Mouse (Mus musculus) adrenal gland, adult 2 months (tissue): ENCODE results near the gene Meaf6. TPM values are rescaled to one million over a fixed set of nuclear protein-coding genes. Genes with fewer than 3 reads are reported as not detected.
A peak's percentile ranks its signal among the peaks of the same experiment; 100 is the strongest.

Experiments
- DNase-seq: peaks from one replicate; pipeline ENCODE4 v3.0.0; 2021
- long read RNA-seq: library from polyadenylated mRNA; stranded (forward); transcript quantifications from one replicate; pipeline ENCODE4 v2.0.0, GENCODE M21; 2021
- polyA plus RNA-seq: library from polyadenylated mRNA; depleted of rRNA; stranded (reverse); fragments of >200 nt; gene quantifications from 2 replicates; pipeline ENCODE4 v1.2.3, GENCODE M21; 2012; rRNA removed
- total RNA-seq, 2 experiments: library from RNA; stranded (reverse); gene quantifications; 2 replicates each; pipeline ENCODE4 v1.2.3; 2021

Gene Meaf6
- total RNA-seq (10 to 100 TPM; 29.9 to 30.6 TPM), polyA plus RNA-seq (4.3 and 6.4 TPM in 2 replicates)
- long read RNA-seq, full-length matches to known transcripts, result 15 of 20 reads
- long read RNA-seq, partial matches to known transcripts, result 0 of 20 reads
- long read RNA-seq, other reads (novel, unspliced or antisense), result 5 of 20 reads

DNA sequence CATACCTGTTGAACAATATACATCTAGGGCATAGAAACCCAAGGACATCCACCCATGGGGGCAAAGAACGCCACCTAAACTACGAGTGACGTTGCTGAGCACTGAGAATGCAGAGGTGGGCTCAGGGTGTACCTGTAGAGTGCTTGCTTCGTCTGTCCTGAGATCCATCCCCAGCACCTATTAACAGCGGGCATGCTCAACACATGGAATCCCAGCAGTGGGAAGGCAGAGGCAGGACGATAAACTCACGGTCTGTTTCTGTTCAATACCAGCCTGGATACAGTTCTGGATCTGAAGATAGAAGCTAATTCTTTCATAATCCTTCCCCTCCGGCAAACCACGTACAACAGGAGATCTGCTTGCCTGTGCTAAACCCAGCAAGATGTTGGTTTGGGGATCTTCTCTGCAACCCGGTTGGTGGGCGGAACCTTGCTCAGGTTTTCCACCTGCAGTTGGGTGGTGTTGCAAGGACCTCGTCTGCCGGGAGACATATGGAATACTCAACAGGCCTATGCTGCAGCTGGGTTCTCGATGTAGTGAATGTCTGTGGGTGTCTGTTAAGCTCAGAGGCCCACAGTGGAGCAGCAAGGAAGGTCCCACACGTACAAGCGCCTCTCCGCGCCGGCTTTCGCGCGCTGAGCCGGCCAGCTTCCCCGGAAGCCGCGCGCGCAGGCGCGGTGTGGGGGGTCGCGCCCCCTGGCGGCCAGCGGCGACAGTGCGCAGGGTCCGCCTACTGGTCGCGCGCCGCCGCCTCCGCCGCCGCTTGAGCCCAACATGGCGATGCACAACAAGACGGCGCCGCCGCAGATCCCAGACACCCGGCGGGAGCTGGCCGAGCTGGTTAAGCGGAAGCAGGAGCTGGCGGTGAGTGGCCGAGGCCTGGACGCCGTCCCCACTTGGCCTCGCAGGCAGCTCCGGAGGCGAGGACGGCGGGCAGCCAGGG, at the start of gene Meaf6:
TSS of gene Meaf6 (plus strand) at position 732 of the 943 bp plus-strand sequence.
- DNase-seq, result peak; percentile 96

- DNase-seq, result no peak
Measured at GRCm38 (mm10) chr4:125044454-125044853, 40.5 kb upstream of the Meaf6 start.

DNA sequence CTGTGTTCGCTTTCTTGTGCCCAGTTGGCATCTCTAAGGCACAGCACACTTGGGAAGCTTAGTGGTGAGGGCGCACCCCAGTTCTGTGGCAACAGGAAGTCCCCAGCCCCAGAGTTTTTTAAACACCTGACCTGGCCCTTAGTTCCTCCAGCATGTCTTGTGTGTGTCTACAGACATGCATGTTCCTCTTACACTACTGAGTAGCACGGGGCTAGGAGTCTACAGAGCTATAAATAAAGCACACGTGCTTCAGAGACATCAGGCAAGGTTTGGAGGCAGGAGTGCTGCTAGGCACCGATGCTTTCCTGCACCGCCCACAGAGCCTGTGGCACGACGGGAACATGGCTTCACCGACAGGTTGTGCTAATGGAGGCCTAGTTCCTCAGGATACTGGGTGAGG, 29.5 kb upstream of the Meaf6 start:
- DNase-seq, result no peak

DNA sequence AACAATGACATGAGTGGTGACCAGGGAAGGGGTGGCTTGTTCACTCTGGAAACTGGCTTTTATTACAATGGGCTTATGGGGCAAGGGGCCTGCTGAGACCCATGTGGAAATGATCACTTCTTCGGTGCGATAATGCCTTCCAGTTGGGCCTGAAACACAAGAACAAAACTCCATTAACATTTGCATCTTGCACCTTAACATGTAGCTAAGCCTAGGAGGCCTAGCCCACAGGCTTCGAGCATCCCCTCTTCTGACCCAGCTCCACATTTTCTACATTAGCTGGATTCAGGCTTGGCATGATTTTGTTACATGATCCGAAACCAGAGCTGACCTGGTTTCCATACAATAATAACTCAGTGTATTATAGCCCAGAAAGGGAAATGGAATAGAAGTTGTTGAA, 28.5 kb upstream of the Meaf6 start:
- no peak for DNase-seq

- no peak for DNase-seq
Measured at GRCm38 (mm10) chr4:125057273-125057672, 27.7 kb upstream of the Meaf6 start.

DNA sequence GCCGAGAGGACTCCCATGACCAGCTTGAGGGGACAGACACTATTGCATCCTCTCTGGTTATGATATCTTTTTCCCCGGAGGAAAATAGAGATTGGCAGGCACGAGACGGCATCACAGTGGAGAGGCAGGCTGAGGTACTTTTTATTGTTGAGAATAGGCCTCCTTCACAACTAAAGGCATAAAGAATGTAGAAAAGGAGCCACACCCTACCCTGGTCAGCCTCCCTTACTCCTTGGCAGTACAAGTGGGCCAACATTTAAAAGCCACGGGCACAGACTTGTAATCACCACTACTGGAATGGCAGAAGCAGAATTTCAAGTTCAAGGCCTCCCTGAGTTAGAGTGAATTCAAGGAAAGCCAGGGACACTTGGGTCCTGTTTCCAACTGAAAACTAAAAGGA, 26.9 kb upstream of the Meaf6 start:
- DNase-seq, result no peak

- DNase-seq, result peak; percentile 66
Measured at GRCm38 (mm10) chr4:125059025-125059424, 25.9 kb upstream of the Meaf6 start.

DNA sequence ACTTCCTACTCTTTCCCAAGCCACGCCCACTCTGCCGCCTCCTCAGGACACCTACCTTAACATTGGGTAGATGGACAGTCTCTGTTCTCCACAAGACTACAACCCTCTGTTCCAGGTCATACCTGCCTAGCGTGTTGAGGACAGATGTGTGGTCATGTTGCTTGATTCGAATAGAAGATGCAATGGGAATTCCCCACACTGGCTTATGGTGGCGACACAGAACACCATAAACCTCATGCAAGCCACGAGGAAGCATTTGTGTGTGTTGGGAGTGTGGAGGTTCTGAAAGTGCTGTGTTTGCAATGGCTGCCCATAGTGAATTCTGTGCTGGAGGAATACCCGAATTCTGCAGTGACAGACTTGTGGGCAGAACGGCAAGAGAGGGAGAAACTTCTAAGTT, 21.1 kb upstream of the Meaf6 start:
- DNase-seq, result no peak

GRCm38 (mm10) chr4:125065517-125066307, 19.2 kb upstream of the Meaf6 start, which contains the start of gene Dnali1:
Gene Dnali1 (minus strand): TSS chr4:125065703.
- DNase-seq, result peak; percentile 77

DNA sequence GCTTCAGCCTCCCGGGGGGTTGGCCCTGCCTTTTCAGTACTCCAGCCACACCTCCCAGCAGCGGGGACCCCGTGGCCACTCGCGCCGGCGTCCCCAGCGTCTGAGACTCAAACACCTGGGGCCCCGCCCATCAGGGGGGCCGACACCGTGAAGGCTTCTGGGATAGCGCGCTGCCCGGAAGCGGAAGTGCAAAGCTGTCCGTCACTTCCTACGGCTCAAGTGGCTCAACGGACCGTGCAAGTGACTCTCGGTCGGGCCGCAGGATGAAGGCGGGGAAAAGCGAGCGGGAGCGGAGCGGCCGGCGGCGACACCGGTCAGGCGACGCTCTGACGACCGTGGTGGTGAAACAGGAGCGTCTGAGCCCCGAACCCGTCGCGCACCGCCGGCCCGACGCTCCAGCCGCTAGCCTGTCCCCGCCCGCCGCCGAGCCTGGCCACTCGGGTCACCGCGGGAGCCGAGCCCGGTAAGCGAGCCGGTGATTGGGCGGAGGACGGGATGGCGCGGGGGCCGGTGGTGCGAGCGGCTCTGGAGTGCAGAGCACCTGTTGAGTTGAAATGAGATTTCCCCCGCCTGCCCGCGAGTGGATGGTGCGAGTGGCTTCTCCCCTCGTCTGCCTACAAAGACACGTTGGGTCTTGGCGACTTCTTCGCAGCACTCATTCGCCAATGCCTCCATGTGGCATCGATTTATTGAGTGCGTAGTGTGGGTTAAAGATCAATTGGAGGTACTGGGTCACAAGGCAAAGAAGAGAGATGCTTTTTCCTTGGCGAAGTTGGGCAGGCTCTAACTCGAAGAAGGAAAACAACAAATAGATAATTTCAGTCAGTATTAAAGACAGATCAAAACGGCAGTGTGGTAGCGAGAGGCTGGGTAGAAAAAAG, 18.2 kb upstream of the Meaf6 start, which contains the start of gene Snip1:
TSS of gene Snip1 (plus strand) at position 183 of the 881 bp plus-strand sequence.
- peak; percentile 96 for DNase-seq

DNA sequence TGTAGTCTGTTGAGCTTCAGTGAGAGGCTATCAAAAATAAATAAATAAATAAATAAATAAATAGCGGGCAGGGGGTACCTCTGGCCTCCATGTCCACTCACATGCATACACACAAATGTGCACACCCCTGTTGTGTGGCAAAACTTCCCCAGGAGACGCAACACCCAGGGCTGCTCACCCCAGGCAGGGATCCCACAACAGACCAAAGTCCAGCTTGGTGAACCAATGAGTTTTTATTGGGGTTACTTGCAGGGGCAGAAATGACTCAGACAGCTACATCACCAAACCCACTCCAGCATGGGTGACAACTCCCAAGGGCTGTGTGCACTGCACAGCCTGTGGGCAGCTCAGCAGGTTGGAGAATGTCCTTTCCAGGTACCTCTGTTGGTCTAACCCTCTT, 7.2 kb upstream of the Meaf6 start:
- no peak for DNase-seq

DNA sequence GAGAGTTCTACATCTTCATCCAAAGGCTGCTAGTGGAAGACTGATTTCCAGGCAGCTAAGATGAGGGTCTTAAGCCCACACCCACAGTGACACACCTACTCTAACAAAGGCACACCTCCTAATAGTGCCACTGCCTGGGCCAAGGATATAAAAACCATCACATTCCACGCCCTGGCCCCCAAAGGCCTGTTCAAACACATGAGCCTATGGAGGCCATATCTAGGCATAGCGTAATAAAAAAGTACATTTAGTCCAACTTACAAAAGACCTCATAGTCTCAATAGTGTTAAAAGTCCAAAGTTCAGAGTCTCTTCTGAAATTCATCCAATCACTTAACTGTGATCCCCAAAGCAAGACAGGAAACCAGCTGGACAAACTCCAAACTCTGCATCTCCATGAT, 6.2 kb upstream of the Meaf6 start:
- no peak for DNase-seq

- no peak for DNase-seq
Measured at GRCm38 (mm10) chr4:125085346-125085841, 460 bp downstream of the Meaf6 start.

DNA sequence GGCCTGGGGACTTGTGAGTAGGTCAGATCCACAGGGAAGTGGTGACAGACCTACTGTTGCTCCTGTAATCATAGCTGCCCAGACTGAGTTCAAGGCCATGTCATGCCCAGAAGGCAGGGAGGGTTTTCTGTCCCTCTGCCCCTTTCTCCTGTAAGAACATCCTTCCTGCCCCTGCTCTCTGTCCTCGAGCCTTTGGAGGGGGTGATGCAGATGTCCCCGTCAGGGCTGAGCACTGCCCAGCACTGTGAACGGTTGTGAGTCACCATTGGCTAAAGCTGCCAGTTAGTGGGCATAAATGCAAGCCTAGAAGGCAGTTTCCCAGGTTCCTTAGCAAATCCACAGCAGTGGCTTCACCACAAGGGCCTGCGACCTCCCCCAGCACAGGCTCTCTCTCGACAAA, 8.1 kb downstream of the Meaf6 start:
- peak; percentile 34 for DNase-seq

DNA sequence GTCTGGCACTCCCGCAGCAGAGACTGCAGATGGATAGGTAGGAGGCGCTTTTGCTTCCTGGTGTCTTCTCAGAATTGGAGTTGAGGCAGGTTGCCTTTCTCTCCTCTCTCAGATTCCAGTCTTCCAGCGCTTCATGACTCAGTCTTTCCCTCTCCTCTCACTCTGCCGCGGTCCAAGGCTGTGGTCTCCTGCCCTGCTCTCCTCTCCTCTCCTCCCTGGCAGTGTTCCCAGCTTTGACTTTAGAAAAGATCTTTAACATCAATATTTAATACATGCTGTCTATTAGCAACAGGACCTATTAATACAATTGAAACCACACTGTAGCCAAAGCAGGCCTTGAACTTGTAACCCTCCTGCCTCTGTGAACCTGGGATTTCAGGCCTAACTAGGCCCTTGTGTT, 11.1 kb downstream of the Meaf6 start:
- DNase-seq, result peak; percentile 70

GRCm38 (mm10) chr4:125097412-125097811, 12.5 kb downstream of the Meaf6 start:
- no peak for DNase-seq

- DNase-seq, result peak; percentile 76
Measured at GRCm38 (mm10) chr4:125099458-125099857, 14.5 kb downstream of the Meaf6 start.

DNA sequence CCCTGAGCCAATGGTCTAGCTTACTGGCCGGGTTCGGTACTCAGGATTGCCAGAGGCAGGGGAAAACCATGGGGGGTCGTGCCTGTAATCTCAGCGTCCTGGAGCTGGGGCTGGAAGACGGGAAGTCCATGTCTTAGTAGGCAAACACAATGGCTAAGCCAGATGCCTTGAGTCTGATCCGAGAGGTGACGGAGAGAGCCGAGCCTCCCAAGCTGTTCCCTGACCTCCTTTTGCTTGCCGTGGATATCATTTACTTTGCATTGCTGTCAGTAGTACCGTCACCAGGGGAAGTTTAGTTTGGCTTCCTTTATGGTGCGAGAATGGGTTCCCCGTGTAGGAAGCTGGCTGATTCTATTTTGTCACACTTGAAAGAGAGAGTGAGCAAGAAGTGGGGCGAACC, 16.4 kb downstream of the Meaf6 start:
- DNase-seq, result no peak

- no peak for DNase-seq
Measured at GRCm38 (mm10) chr4:125105354-125105753, 20.4 kb downstream of the Meaf6 start.

DNA sequence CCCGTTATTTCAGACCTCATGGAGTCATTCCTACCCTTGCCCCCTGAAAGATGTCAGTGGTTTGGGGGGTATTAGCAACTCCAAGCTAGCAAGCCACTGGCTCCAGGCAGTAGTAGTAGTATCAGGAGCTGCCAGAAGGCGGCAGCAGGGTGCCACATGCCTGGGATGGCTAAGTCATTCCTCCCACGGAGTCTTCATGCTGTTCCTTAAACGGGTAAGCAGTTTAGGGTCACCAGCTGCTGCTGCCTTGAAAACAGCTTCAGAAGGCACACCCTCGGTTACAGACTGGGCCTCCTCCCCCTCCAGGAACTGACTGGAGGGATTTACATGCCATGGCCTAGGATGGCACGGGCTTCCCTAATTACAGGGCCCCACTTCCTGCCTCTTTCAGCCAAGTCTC, 29.7 kb downstream of the Meaf6 start:
- DNase-seq, result peak; percentile 88

GRCm38 (mm10) chr4:125115081-125115480, 30.1 kb downstream of the Meaf6 start:
- no peak for DNase-seq
